Comparison of ENCODE assay signal across 1 mouse cellular context in the genomic region with DNA sequence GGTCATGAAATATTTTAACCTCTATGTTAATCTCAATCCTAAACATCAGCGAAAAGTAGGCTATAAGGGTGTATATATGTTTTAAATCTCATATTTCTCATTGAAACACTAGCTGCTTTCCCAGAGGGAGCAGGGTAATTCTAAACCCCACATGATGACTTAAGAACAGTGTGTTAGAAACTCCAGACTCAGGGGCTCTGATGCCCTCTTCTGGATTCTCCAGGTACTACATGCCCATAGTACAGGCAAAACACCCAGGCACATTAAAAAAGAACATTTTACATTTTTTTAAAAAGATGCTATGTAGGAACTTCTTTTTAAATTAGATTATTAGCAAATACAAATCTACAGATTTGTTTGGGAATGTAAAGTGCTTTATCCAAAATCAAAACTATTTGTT.
TF ChIP-seq lines count a peak whose summit lies in the region.

No protein-coding gene starts in this region.

TF ChIP-seq in MEL, 35 proteins besides CTCF, POLR2A, EP300 and RAD21 (continued from another document):
- TF ChIP-seq KAT2A (conservative IDR thresholded peaks at IDR 0.05; ENCODE audit: low read depth, low read length) = no peak
- peak; percentile 60 for TF ChIP-seq SMC3 (IDR thresholded peaks at IDR 0.05; ENCODE audit: low read depth, low read length)
- no peak for TF ChIP-seq BHLHE40 (IDR thresholded peaks at IDR 0.05; ENCODE audit: borderline replicate concordance, low read depth, low read length)
